Mouse (Mus musculus) stomach, embryonic 16.5 days (tissue): ENCODE measurements around the gene Apool. TPM values are rescaled to one million over a fixed set of nuclear protein-coding genes. Genes with fewer than 3 reads are reported as not detected.
A peak's percentile ranks its signal among the peaks of the same experiment; 100 is the strongest.
"Not testable (repeated sequence)": the region's sequence is repeated elsewhere in the genome, so short reads cannot be mapped to it uniquely, and the experiment has no call there.

Experiments
- ATAC-seq: fragments of 200-750 bp; cut with Nextera tagmentation; 2 replicates; pipeline ENCODE4 v1.8.0; 2017; ENCODE audit warnings: moderate number of reproducible peaks, moderate TSS enrichment; ENCODE audit not compliant: insufficient read depth, low FRiP score
- H3K27ac ChIP-seq: fragments of 300-500 bp; sonication (generic); 2 replicates; pipeline ENCODE4 v1.5.1; 2014; ENCODE audit warnings: low read length
- H3K27me3 ChIP-seq: fragments of 300-500 bp; sonication (generic); 2 replicates; pipeline ENCODE4 v1.6.1; 2014; ENCODE audit warnings: low read length, control low read depth, mixed read lengths; ENCODE audit not compliant: control insufficient read depth, insufficient read depth
- H3K36me3 ChIP-seq: fragments of 300-500 bp; sonication (generic); 2 replicates; pipeline ENCODE4 v1.6.1; 2014; ENCODE audit warnings: low read length; ENCODE audit not compliant: control insufficient read depth, insufficient read depth
- H3K4me1 ChIP-seq: fragments of 300-500 bp; sonication (generic); 2 replicates; pipeline ENCODE4 v1.6.1; 2014; ENCODE audit warnings: low read length, control low read depth, mixed read lengths; ENCODE audit not compliant: control insufficient read depth, insufficient read depth
- H3K4me2 ChIP-seq: fragments of 300-500 bp; sonication (generic); 2 replicates; pipeline ENCODE4 v1.6.1; 2014; ENCODE audit warnings: low read depth, low read length, mixed read lengths
- H3K4me3 ChIP-seq: fragments of 300-500 bp; sonication (generic); replicated peaks from 2 replicates; pipeline ENCODE4 v1.5.1; 2014; ENCODE audit warnings: mild to moderate bottlenecking, low read length
- H3K9ac ChIP-seq: fragments of 300-500 bp; sonication (generic); 2 replicates; pipeline ENCODE4 v1.6.1; 2014; ENCODE audit warnings: low read length
- H3K9me3 ChIP-seq: fragments of 300-500 bp; sonication (generic); replicated peaks from 2 replicates; pipeline ENCODE4 v1.6.1; 2016; ENCODE audit warnings: low read length, control low read depth; ENCODE audit not compliant: control insufficient read depth
- WGBS: fragments of 180-500 bp; shearing (Covaris S2); extraction: QIAGEN DNeasy Blood & Tissue Kit; methylation state at CpG from one replicate; pipeline ENCODE4 v1.1.7; 2014; 5-methylcytosine and 5-hydroxymethylcytosine counted together
- polyA plus RNA-seq: library from polyadenylated mRNA; unstranded; fragments of >200 nt; fragmentation: Nextera tagmentation; extraction: Ambion mirVana; gene quantifications from 2 replicates; pipeline ENCODE4 v1.2.1, GENCODE M21; 2015

Apool gene
- polyA plus RNA-seq, 1 experiment from 2014 or later = 49.1 TPM

DNA sequence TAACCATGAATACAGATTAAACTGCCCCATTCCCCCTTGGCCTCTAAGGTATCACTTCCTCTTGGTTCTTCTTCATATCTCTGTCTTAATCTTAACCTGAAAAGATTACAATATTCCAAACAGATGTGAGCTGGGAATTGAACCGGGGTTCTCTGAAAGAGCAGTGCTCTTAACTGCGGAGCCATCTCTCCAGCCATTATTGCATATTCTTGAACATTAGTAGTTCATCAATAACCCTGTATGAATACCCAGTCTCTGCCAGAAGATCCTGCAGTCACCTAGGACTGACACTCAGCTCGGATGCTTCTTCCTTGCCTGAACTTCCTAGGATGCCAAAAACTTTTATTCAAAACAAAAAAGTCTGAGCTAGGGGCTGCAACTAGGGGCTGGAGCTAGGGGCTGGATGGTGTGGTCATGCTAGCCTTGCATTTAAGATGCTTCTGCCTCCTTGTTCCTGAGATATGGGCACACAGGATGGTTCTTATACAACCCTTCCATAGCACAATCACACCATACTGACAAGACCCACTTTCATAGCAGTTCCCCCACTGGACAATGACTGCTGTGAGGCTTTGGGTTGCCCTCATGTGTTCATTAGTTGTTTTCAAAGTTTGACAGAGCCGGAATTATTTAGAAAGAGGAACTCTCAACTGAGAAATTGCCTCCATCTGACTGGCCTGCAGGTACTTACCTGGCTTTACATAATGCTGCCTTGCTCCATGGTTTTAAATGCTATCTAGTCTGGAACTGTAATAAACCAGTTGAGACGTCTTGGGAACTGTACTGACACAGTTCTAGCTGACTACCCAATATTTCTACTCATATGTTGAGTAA lies 59.7 kb downstream of the Apool start:
- not testable (repeated sequence) for H3K4me1 ChIP-seq, H3K36me3 ChIP-seq, H3K27me3 ChIP-seq, H3K27ac ChIP-seq, H3K4me3 ChIP-seq, H3K4me2 ChIP-seq, H3K9ac ChIP-seq, H3K9me3 ChIP-seq
- peak; percentile 97 for ATAC-seq
- 82% methylated on average over 5 of the region's 5 CpGs for WGBS

DNA sequence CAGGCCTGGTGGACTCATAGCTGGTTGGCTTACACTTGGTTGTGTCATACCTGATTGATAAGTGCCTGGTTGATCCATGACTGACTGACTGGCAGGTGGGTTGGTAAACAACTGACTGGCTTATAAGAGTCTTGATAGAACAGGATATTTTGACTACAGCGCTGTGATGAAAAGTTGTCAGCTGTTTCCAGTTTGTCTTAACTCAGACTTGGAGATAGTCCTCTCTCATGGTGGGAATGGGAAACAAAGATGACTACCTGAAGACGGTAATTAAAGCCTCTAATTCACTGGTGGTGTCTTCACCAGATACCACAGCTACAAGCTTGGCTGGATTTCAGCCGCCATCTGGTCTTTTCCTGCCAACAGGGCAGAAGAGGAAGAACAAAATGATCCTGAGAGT lies 95.5 kb downstream of the Apool start, which contains the start of gene Satl1:
Gene Satl1 (minus strand): TSS at position 101 of the 400 bp plus-strand sequence.
- Histone ChIP-seq H3K36me3 (no peaks in the 10 kb centered on the region), H3K4me1 (no peaks in the 10 kb centered on the region), H3K27me3 (no peaks in the 10 kb centered on the region), H3K9ac (no peak within 1 kb of the TSS), H3K4me2 (no peak within 1 kb of the TSS), H3K9me3 (no peaks in the 10 kb centered on the region), H3K27ac (no peak within 1 kb of the TSS), H3K4me3 (no peak within 1 kb of the TSS)
- WGBS = 87% methylated on average over 3 of the region's 3 CpGs
- ATAC-seq = no peak

DNA sequence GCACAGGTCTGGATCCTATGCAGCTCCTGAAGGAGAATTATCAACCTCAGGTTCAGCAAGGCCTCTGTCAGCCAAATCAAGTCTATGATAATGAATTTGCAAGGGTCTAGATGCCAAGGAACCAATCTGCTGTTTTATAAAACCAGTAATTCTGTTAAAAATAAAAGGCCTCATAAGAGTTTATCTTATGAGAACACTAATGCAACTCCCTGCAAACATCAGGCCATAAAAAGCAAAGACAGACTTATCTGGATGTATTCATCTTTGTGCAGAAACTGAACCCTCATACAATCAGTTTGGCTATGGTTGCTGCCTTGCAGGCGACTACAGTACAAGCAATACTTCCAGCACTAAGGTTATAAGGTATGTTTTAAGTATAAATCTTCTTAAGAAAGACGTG lies 101.2 kb downstream of the Apool start:
- Histone ChIP-seq H3K4me3 (no peak overlapping the region), H3K9ac (no peak overlapping the region), H3K9me3 (no peaks in the 10 kb centered on the region), H3K4me2 (no peak overlapping the region), H3K27ac (no peak overlapping the region), H3K4me1 (no peaks in the 10 kb centered on the region), H3K36me3 (no peaks in the 10 kb centered on the region), H3K27me3 (no peaks in the 10 kb centered on the region)
- no peak for ATAC-seq
- whole genome bisulfite sequencing = 66% methylated on average over 2 of the region's 2 CpGs

Other genes starting within 250 kb of the Apool start
- not detected in 2 replicates for gene 4933403O08Rik, start 72.3 kb upstream of the Apool start, polyA plus RNA-seq
- not detected in 2 replicates for gene Satl1, start 95.4 kb downstream of the Apool start, polyA plus RNA-seq
- gene 2010106E10Rik, start 183.9 kb downstream of the Apool start, polyA plus RNA-seq = 0.54 and 1.0 TPM in 2 replicates